Mouse (Mus musculus): ENCODE results near the gene C130074G19Rik. TPM values are rescaled to one million over a fixed set of nuclear protein-coding genes. Genes with fewer than 3 reads are reported as not detected.

The C130074G19Rik gene
- total and polyA plus RNA-seq, 3 experiments = not detected

DNA sequence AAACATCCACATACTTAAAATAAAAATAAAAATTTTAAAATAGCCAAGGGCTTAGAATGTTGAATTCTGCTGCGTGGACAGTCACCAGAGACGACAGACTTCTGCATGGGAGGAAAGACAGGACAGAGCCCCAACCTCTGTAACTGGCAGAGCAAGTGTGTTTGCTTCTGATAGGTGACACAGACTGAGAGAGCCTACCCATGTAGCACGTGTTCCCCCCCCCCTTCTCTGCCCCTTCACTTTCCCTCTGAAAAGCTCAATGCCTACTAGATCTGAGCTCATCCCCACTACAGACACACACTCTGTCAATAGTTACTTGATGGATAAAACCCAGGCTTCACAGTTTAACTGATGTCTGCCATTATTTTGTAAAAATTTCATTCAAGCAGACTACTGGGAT, 36.0 kb downstream of the C130074G19Rik start (continued):
- TF ChIP-seq JUND (IDR thresholded peaks at IDR 0.05; ENCODE audit: low read depth, low read length) (no peak), MAZ (IDR thresholded peaks at IDR 0.05; ENCODE audit: low read depth, low read length) (no peak), ELF1 (IDR thresholded peaks at IDR 0.05; ENCODE audit: low read depth, low read length) (no peak)

GRCm38 (mm10) chr1:184846092-184846750, 36.8 kb downstream of the C130074G19Rik start, which contains the start of gene Marc2:
Marc2 (minus strand) TSS chr1:184846451.
- H3K9ac ChIP-seq (ENCODE audit: control insufficient read depth, low read depth, low read length, poor library complexity, severe bottlenecking) = peak within 1 kb of the TSS; percentile 80
- DNase-seq (ENCODE audit: low read depth, low spot score) = peak; percentile 68
- no peaks in the 10 kb centered on the region for H3K9me3 ChIP-seq (replicated peaks; ENCODE audit: insufficient read depth, low read length)
- H3K4me3 ChIP-seq (ENCODE audit: control insufficient read depth in 1 of 2, insufficient read depth in 1 of 2, low read depth in 2 of 2, low read length in 2 of 2) = peak within 1 kb of the TSS; percentile 84 to 99
- H3K27ac ChIP-seq (ENCODE audit: control insufficient read depth, low read depth, low read length) = peak within 1 kb of the TSS; percentile 25
- H3K79me2 ChIP-seq (ENCODE audit: control insufficient read depth, insufficient read depth, low read length, poor library complexity) = peaks cover 23% of the 10 kb centered on the region
- TF ChIP-seq EP300 (IDR thresholded peaks at IDR 0.05; ENCODE audit: low read depth in 1 of 2, low read length in 2 of 2) (0 out of 4 replicates have a peak, but pooled peaks of 1 of the 2 experiments have one; percentile 3), RCOR1 (IDR thresholded peaks at IDR 0.05; ENCODE audit: low read depth, low read length) (no peak), POLR2AphosphoS2 (IDR thresholded peaks at IDR 0.05; ENCODE audit: low read length) (no peak), RAD21 (IDR thresholded peaks at IDR 0.05; ENCODE audit: low read depth, low read length) (no peak), MAFK (IDR thresholded peaks at IDR 0.05; ENCODE audit: borderline replicate concordance, low read depth, low read length) (no peak), MXI1 (IDR thresholded peaks at IDR 0.05; ENCODE audit: low read depth, low read length) (peak; percentile 5; the same call in 1 of the 2 replicates), MAX (IDR thresholded peaks at IDR 0.05; ENCODE audit: low read length) (peak; percentile 22; the same call in 1 of the 2 replicates), ETS1 (IDR thresholded peaks at IDR 0.05; ENCODE audit: low read depth, low read length) (0 out of 2 replicates have a peak, but pooled peaks have one; percentile 8), USF1 (IDR thresholded peaks at IDR 0.05; ENCODE audit: low read depth, low read length) (peak; percentile 45; the same call in 1 of the 2 replicates)
- H3K36me3 ChIP-seq (ENCODE audit: control insufficient read depth in 1 of 2, insufficient read depth in 2 of 2, low read length in 2 of 2) = peaks cover 0 to 9% of the 10 kb centered on the region in 2 experiments; a peak in 2 of 4 replicates
- no peaks in the 10 kb centered on the region for H3K27me3 ChIP-seq (ENCODE audit: control insufficient read depth in 1 of 2, insufficient read depth in 2 of 2, low read length in 2 of 2)
- peaks cover 10 to 11% of the 10 kb centered on the region in 2 experiments; a peak in 3 of 4 replicates for H3K4me1 ChIP-seq (ENCODE audit: control insufficient read depth in 1 of 2, insufficient read depth in 2 of 2, low read length in 2 of 2)

- Histone ChIP-seq H3K4me1 (ENCODE audit: control insufficient read depth in 1 of 2, insufficient read depth in 2 of 2, low read length in 2 of 2) (peaks cover 10 to 11% of the 10 kb centered on the region in 2 experiments; a peak in 3 of 4 replicates), H3K27me3 (ENCODE audit: control insufficient read depth in 1 of 2, insufficient read depth in 2 of 2, low read length in 2 of 2) (no peaks in the 10 kb centered on the region), H3K79me2 (ENCODE audit: control insufficient read depth, insufficient read depth, low read length, poor library complexity) (peaks cover 23% of the 10 kb centered on the region), H3K27ac (ENCODE audit: control insufficient read depth, low read depth, low read length) (peak overlapping the region; percentile 25), H3K36me3 (ENCODE audit: control insufficient read depth in 1 of 2, insufficient read depth in 2 of 2, low read length in 2 of 2) (peaks cover 0 to 9% of the 10 kb centered on the region in 2 experiments; a peak in 2 of 4 replicates), H3K9ac (ENCODE audit: control insufficient read depth, low read depth, low read length, poor library complexity, severe bottlenecking) (peak overlapping the region; percentile 80), H3K4me3 (ENCODE audit: control insufficient read depth in 1 of 2, insufficient read depth in 1 of 2, low read depth in 2 of 2, low read length in 2 of 2) (peak overlapping the region; percentile 84 to 99), H3K9me3 (replicated peaks; ENCODE audit: insufficient read depth, low read length) (no peaks in the 10 kb centered on the region)
- peak; percentile 92 for DNase-seq (ENCODE audit: low read depth, low spot score)
- TF ChIP-seq HCFC1 (IDR thresholded peaks at IDR 0.05; ENCODE audit: low read depth, low read length) (peak; percentile 70; the same call in 1 of the 2 replicates), NRF1 (IDR thresholded peaks at IDR 0.05; ENCODE audit: insufficient read depth, low read depth, low read length, poor library complexity, severe bottlenecking) (peak; percentile 76), MAFK (IDR thresholded peaks at IDR 0.05; ENCODE audit: borderline replicate concordance, low read depth, low read length) (no peak), ZMIZ1 (IDR thresholded peaks at IDR 0.05; ENCODE audit: low read depth, low read length) (peak; percentile 80), POLR2A (IDR thresholded peaks at IDR 0.05; ENCODE audit: control insufficient read depth in 1 of 2, insufficient read depth in 1 of 2, low read depth in 1 of 2, low read length in 2 of 2, poor library complexity in 1 of 2) (peak; percentile 59 to 89; a peak in 2 of 4 replicates), MAX (IDR thresholded peaks at IDR 0.05; ENCODE audit: low read length) (peak; percentile 57), MEF2A (IDR thresholded peaks at IDR 0.05; ENCODE audit: extremely low read depth, insufficient replicate concordance, low read depth, low read length, poor library complexity, severe bottlenecking) (no peak), CHD1 (IDR thresholded peaks at IDR 0.05; ENCODE audit: low read depth, low read length) (0 out of 2 replicates have a peak, but pooled peaks have one; percentile 40), MYC (IDR thresholded peaks at IDR 0.05; ENCODE audit: low read depth, low read length) (0 out of 2 replicates have a peak, but pooled peaks have one; percentile 14), NELFE (IDR thresholded peaks at IDR 0.05; ENCODE audit: low read depth, low read length) (peak; percentile 94), MXI1 (IDR thresholded peaks at IDR 0.05; ENCODE audit: low read depth, low read length) (peak; percentile 65), JUND (IDR thresholded peaks at IDR 0.05; ENCODE audit: low read depth, low read length) (no peak), RAD21 (IDR thresholded peaks at IDR 0.05; ENCODE audit: low read depth, low read length) (no peak), KAT2A (conservative IDR thresholded peaks at IDR 0.05; ENCODE audit: low read depth, low read length) (no peak), SIN3A (IDR thresholded peaks at IDR 0.05; ENCODE audit: low read length) (peak; percentile 54), MAZ (IDR thresholded peaks at IDR 0.05; ENCODE audit: low read depth, low read length) (peak; percentile 42; the same call in 1 of the 2 replicates), TCF12 (IDR thresholded peaks at IDR 0.05; ENCODE audit: low read depth, low read length) (peak; percentile 31; the same call in 1 of the 2 replicates)
Observed at GRCm38 (mm10) chr1:184845111-184846071, 37.6 kb downstream of the C130074G19Rik start.

All from MEL (cell line).